Mouse (Mus musculus): ENCODE measurements around the gene Palld.

DNA sequence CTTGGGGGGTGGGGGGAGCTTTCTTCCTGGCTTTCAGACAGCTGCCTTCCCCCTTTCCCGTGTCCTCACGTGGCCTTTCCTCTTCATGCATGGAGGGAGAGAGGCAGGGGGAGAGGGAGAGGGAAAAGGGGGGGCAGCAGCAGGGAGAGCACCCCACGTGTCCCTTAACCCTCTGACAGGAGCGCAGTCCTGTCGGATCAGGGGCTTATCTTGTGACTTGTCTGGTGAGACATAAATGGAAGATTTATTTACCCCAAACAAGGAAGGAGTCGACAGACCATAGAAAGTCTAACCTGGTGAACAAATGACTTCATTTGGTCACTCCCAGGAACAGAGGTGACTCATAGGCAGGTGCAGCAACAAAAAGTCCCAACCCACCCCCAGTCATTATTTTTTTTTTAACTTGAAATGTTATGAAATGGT is 427.2 kb downstream of the Palld start:
- TF ChIP-seq POLR2A (IDR thresholded peaks at IDR 0.05; ENCODE audit: low read depth, low read length) (no peak), HCFC1 (IDR thresholded peaks at IDR 0.05; ENCODE audit: low read depth, low read length) (no peak), ZNF384 (IDR thresholded peaks at IDR 0.05; ENCODE audit: low read depth, low read length) (peak; percentile 55), MXI1 (IDR thresholded peaks at IDR 0.05; ENCODE audit: low read depth, low read length) (no peak), EP300 (IDR thresholded peaks at IDR 0.05; ENCODE audit: low read length) (peak; percentile 60), CTCF (conservative IDR thresholded peaks at IDR 0.05 in 1 of 2, IDR thresholded peaks at IDR 0.05 in 1 of 2; ENCODE audit: low read depth in 2 of 2, low read length in 2 of 2) (no peak), POLR2AphosphoS2 (IDR thresholded peaks at IDR 0.05; ENCODE audit: low read depth, low read length) (no peak)
